Mouse (Mus musculus): ENCODE measurements around the gene A930017K11Rik. TPM values are rescaled to one million over a fixed set of nuclear protein-coding genes. Genes with fewer than 3 reads are reported as not detected.

The A930017K11Rik gene
- polyA plus RNA-seq, 1 experiment: 0.25 TPM

- TF ChIP-seq TAL1 (IDR thresholded peaks at IDR 0.05; ENCODE audit: low read length): no peak
- no peak for TF ChIP-seq GATA1 (IDR thresholded peaks at IDR 0.05; ENCODE audit: low read length)
- Histone ChIP-seq H3K9me3 (ENCODE audit: control insufficient read depth, low read length) (no peaks in the 10 kb centered on the region), H3K36me3 (ENCODE audit: control insufficient read depth) (peaks cover 54% of the 10 kb centered on the region), H3K4me3 (replicated peaks) (no peak overlapping the region), H3K27me3 (ENCODE audit: control insufficient read depth) (peaks cover 15% of the 10 kb centered on the region), H3K4me1 (ENCODE audit: control insufficient read depth) (peaks cover 79% of the 10 kb centered on the region)
Measured at GRCm38 (mm10) chr17:25982913-25983312, 30.5 kb upstream of the A930017K11Rik start.

GRCm38 (mm10) chr17:25980854-25981253 is 28.5 kb upstream of the A930017K11Rik start:
- peaks cover 4% of the 10 kb centered on the region for H3K27me3 ChIP-seq (ENCODE audit: control insufficient read depth)
- no peak overlapping the region for H3K4me3 ChIP-seq (replicated peaks)
- no peak for TF ChIP-seq TAL1 (IDR thresholded peaks at IDR 0.05; ENCODE audit: low read length)
- no peak for TF ChIP-seq GATA1 (IDR thresholded peaks at IDR 0.05; ENCODE audit: low read length)
- H3K9me3 ChIP-seq (ENCODE audit: control insufficient read depth, low read length): no peaks in the 10 kb centered on the region
- H3K36me3 ChIP-seq (ENCODE audit: control insufficient read depth): peaks cover 62% of the 10 kb centered on the region
- H3K4me1 ChIP-seq (ENCODE audit: control insufficient read depth): peaks cover 90% of the 10 kb centered on the region

DNA sequence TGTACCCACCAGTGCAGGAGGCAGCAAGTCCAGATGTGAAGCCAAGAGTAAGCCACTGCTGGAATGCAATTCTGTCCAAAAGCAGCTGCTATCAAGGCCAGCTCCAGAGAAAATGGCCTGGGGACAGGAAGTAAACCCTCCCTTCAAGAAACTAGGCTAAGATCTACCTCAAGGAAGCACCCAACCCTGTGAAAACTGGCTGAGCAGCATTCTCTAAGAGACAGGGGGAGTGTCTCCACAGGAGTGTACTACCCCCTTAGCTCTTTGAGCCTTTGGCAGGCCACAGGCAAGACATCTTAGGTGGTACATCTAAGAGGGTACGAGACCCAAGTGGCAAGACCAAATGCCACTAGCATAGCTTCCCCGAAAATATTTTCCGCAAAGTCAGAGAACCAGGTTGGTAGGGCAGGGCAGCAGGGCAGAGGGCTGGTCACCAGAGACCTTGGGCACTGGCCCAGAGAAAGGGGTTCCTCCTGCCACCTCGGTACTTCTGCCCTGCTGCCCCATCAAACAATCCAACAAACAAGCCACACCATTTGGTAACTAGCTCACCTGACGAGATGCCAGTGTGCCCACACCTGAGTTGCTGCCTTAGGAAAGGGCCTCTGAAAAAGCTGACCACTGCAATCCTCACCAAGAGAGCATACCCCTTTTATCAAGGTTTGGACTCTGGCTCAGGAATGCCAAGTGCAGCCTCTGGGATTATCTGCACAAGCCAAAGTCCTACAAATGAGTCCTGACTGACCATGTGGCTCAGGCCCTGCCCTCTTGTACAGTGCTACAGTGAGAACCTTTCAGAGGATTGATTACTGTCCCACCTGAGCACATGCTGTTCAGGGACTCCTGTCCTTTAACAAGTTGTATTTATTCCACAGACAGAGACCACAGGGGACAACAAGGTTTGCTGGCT is 27.7 kb upstream of the A930017K11Rik start:
- no peak overlapping the region for H3K4me3 ChIP-seq (replicated peaks)
- no peaks in the 10 kb centered on the region for H3K27me3 ChIP-seq (ENCODE audit: control insufficient read depth)
- peaks cover 83% of the 10 kb centered on the region for H3K4me1 ChIP-seq (ENCODE audit: control insufficient read depth)
- H3K9me3 ChIP-seq (ENCODE audit: control insufficient read depth, low read length): no peaks in the 10 kb centered on the region
- no peak for TF ChIP-seq TAL1 (IDR thresholded peaks at IDR 0.05; ENCODE audit: low read length)
- TF ChIP-seq GATA1 (IDR thresholded peaks at IDR 0.05; ENCODE audit: low read length): no peak
- H3K36me3 ChIP-seq (ENCODE audit: control insufficient read depth): peaks cover 66% of the 10 kb centered on the region

DNA sequence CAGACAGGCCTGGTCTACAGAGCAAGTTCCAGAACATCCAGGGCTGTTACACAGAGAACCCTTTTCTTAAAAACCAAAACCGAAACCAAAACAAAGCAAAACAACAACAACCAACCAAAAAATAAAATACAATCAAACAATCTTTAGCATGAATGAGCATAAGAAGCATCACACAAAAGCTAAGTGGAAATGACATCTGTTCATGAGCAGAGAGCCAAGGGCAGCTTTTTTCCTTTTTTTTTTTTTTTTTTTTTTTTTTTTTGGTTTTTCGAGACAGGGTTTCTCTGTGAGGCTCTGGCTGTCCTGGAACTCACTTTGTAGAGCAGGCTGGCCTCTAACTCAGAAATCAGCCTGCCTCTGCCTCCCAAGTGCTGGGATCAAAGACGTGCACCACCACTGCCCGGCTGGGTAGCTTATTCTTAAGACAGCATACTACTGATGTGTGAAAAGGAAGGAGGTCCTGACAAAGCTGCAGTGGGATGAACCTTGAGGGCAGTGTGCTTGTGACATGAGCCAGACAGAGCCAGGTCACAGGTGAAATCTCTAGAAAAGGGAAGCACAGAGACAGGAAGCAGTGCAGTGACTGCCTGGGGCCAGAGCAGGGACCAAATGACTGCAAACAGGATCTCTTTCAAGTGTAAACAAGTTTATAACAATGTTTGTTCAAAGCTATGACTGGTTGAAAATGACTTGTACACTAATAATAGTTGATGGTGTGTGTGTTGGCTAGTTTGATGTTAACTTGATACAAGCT is 18.8 kb upstream of the A930017K11Rik start:
- TF ChIP-seq GATA1 (IDR thresholded peaks at IDR 0.05; ENCODE audit: low read length): no peak
- no peak for TF ChIP-seq TAL1 (IDR thresholded peaks at IDR 0.05; ENCODE audit: low read length)
- Histone ChIP-seq H3K4me3 (replicated peaks) (no peak overlapping the region), H3K9me3 (ENCODE audit: control insufficient read depth, low read length) (no peaks in the 10 kb centered on the region), H3K4me1 (ENCODE audit: control insufficient read depth) (peaks cover 69% of the 10 kb centered on the region), H3K27me3 (ENCODE audit: control insufficient read depth) (no peaks in the 10 kb centered on the region), H3K36me3 (ENCODE audit: control insufficient read depth) (peaks cover 65% of the 10 kb centered on the region)

DNA sequence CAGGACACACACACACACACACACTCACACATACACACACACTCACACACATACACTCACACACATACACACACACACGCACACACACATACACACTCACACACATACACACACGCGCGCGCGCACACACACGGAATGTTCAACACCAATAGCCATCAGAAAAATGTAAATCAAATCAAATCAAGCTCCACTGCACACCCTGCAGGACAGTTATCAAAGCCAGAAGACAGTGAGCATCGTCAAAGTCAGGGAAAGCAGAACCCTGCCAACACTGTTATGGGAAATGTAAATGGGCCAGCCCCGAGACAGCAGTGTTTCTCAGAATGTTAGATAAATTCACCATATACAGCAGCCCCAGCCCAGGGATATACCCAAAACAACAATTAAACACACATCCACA is 18.1 kb upstream of the A930017K11Rik start:
- Histone ChIP-seq H3K4me1 (ENCODE audit: control insufficient read depth) (peaks cover 67% of the 10 kb centered on the region), H3K27me3 (ENCODE audit: control insufficient read depth) (no peaks in the 10 kb centered on the region), H3K36me3 (ENCODE audit: control insufficient read depth) (peaks cover 67% of the 10 kb centered on the region), H3K4me3 (replicated peaks) (no peak overlapping the region), H3K9me3 (ENCODE audit: control insufficient read depth, low read length) (no peaks in the 10 kb centered on the region)
- TF ChIP-seq TAL1 (IDR thresholded peaks at IDR 0.05; ENCODE audit: low read length) (no peak), GATA1 (IDR thresholded peaks at IDR 0.05; ENCODE audit: low read length) (no peak)

- Histone ChIP-seq H3K9me3 (ENCODE audit: control insufficient read depth, low read length) (no peaks in the 10 kb centered on the region), H3K27me3 (ENCODE audit: control insufficient read depth) (no peaks in the 10 kb centered on the region), H3K4me3 (replicated peaks) (no peak overlapping the region), H3K36me3 (ENCODE audit: control insufficient read depth) (peaks cover 79% of the 10 kb centered on the region), H3K4me1 (ENCODE audit: control insufficient read depth) (peaks cover 83% of the 10 kb centered on the region)
- TF ChIP-seq TAL1 (IDR thresholded peaks at IDR 0.05; ENCODE audit: low read length) (no peak), GATA1 (IDR thresholded peaks at IDR 0.05; ENCODE audit: low read length) (no peak)
Measured at GRCm38 (mm10) chr17:25968176-25968575, 15.8 kb upstream of the A930017K11Rik start.

GRCm38 (mm10) chr17:25967652-25968051 is 15.3 kb upstream of the A930017K11Rik start:
- H3K27me3 ChIP-seq (ENCODE audit: control insufficient read depth): no peaks in the 10 kb centered on the region
- H3K9me3 ChIP-seq (ENCODE audit: control insufficient read depth, low read length): no peaks in the 10 kb centered on the region
- no peak for TF ChIP-seq TAL1 (IDR thresholded peaks at IDR 0.05; ENCODE audit: low read length)
- no peak for TF ChIP-seq GATA1 (IDR thresholded peaks at IDR 0.05; ENCODE audit: low read length)
- no peak overlapping the region for H3K4me3 ChIP-seq (replicated peaks)
- H3K36me3 ChIP-seq (ENCODE audit: control insufficient read depth): peaks cover 79% of the 10 kb centered on the region
- H3K4me1 ChIP-seq (ENCODE audit: control insufficient read depth): peaks cover 83% of the 10 kb centered on the region

GRCm38 (mm10) chr17:25964271-25964670 is 11.9 kb upstream of the A930017K11Rik start:
- peaks cover 92% of the 10 kb centered on the region for H3K4me1 ChIP-seq (ENCODE audit: control insufficient read depth)
- H3K36me3 ChIP-seq (ENCODE audit: control insufficient read depth): peaks cover 93% of the 10 kb centered on the region

GRCm38 (mm10) chr17:25962413-25962905 is 10.1 kb upstream of the A930017K11Rik start:
- TF ChIP-seq TAL1 (IDR thresholded peaks at IDR 0.05; ENCODE audit: low read length) (no peak), GATA1 (IDR thresholded peaks at IDR 0.05; ENCODE audit: low read length) (no peak)
- Histone ChIP-seq H3K4me3 (replicated peaks) (peak overlapping the region; percentile 75), H3K9me3 (ENCODE audit: control insufficient read depth, low read length) (no peaks in the 10 kb centered on the region), H3K4me1 (ENCODE audit: control insufficient read depth) (peaks cover 90% of the 10 kb centered on the region), H3K36me3 (ENCODE audit: control insufficient read depth) (peaks cover 97% of the 10 kb centered on the region), H3K27me3 (ENCODE audit: control insufficient read depth) (no peaks in the 10 kb centered on the region)

More at GRCm38 (mm10) chr17:25964271-25964670, 11.9 kb upstream of the A930017K11Rik start:
- TF ChIP-seq TAL1 (IDR thresholded peaks at IDR 0.05; ENCODE audit: low read length) (no peak), GATA1 (IDR thresholded peaks at IDR 0.05; ENCODE audit: low read length) (no peak)
- no peak overlapping the region for H3K4me3 ChIP-seq (replicated peaks)
- no peaks in the 10 kb centered on the region for H3K27me3 ChIP-seq (ENCODE audit: control insufficient read depth)
- no peaks in the 10 kb centered on the region for H3K9me3 ChIP-seq (ENCODE audit: control insufficient read depth, low read length)

All from erythroblast, embryonic 14.5 days (primary cell).